Mouse (Mus musculus): ENCODE data around the gene Vmn1r111. TPM values are rescaled to one million over a fixed set of nuclear protein-coding genes. Genes with fewer than 3 reads are reported as not detected.
"Not testable (repeated sequence)": the region's sequence is repeated elsewhere in the genome, so short reads cannot be mapped to it uniquely, and the experiment has no call there.

The Vmn1r111 gene
- not detected in 2 replicates for polyA plus RNA-seq (2015; fragmentation: Nextera tagmentation; extraction: Ambion mirVana)

GRCm38 (mm10) chr7:20703116-20703515, at the start of gene Vmn1r111:
TSS of gene Vmn1r111 (minus strand) at chr7:20703216.
- H3K4me1 ChIP-seq (replicated peaks); H3K27me3 ChIP-seq; H3K9ac ChIP-seq; DNase-seq; ATAC-seq (ENCODE audit: low read depth); H3K4me3 ChIP-seq (replicated peaks); H3K36me3 ChIP-seq; H3K9me3 ChIP-seq (replicated peaks); H3K27ac ChIP-seq; H3K4me2 ChIP-seq: not testable (repeated sequence)
- no CpG with 5 or more reads among the region's 2 CpGs for WGBS (ENCODE audit: insufficient replicate concordance)

DNA sequence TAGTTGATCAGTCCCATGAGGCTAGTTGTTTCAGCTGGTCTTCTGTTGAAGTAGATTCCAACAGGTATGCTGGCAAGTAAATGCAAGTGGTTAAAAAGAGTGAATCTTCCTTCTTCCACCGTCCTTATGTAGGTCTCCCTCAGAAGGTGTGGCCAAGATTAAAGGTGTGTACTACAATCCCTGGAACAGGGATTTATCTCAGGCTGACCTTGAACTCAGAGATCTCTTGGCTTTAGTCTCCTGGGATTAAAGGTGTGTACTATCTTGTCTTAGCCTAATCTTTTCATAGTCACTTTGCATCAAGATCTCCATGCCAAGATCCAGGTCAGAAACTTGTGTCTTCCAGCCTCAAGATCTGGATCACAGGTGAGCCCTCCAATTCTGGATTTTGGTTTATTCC, 27.5 kb upstream of the Vmn1r111 start, which contains the start of gene Gm10668:
TSS of gene Gm10668 (minus strand) at position 101 of the 400 bp plus-strand sequence.
- not testable (repeated sequence) for H3K4me1 ChIP-seq (replicated peaks); H3K36me3 ChIP-seq; H3K4me2 ChIP-seq; H3K27me3 ChIP-seq; H3K9me3 ChIP-seq (replicated peaks); H3K4me3 ChIP-seq (replicated peaks); H3K9ac ChIP-seq; DNase-seq; H3K27ac ChIP-seq; ATAC-seq (ENCODE audit: low read depth)
- no CpG with 5 or more reads among the region's 1 CpGs for WGBS (ENCODE audit: insufficient replicate concordance)

- H3K27ac ChIP-seq; H3K9ac ChIP-seq; H3K4me1 ChIP-seq (replicated peaks); H3K27me3 ChIP-seq; H3K4me3 ChIP-seq (replicated peaks); ATAC-seq (ENCODE audit: low read depth); H3K4me2 ChIP-seq; DNase-seq; H3K9me3 ChIP-seq (replicated peaks); H3K36me3 ChIP-seq: not testable (repeated sequence)
- no CpG with 5 or more reads among the region's 3 CpGs for WGBS (ENCODE audit: insufficient replicate concordance)
Measured at GRCm38 (mm10) chr7:20668618-20669017, 34.4 kb downstream of the Vmn1r111 start, which contains the start of gene Vmn1r107. TSS of gene Vmn1r107 (plus strand) at chr7:20668918.

Other genes starting within 250 kb of the Vmn1r111 start
- gene Gm10670, start 228.3 kb downstream of the Vmn1r111 start, polyA plus RNA-seq (2015; fragmentation: Nextera tagmentation; extraction: Ambion mirVana) = not detected in 2 replicates
- gene Vmn1r103, start 192.7 kb downstream of the Vmn1r111 start, polyA plus RNA-seq (2015; fragmentation: Nextera tagmentation; extraction: Ambion mirVana) = not detected in 2 replicates
- gene Vmn1r104, start 169.4 kb downstream of the Vmn1r111 start, polyA plus RNA-seq (2015; fragmentation: Nextera tagmentation; extraction: Ambion mirVana) = not detected in 2 replicates
- not detected in 2 replicates for gene Gm5726, start 157.5 kb downstream of the Vmn1r111 start, polyA plus RNA-seq (2015; fragmentation: Nextera tagmentation; extraction: Ambion mirVana)
- not detected in 2 replicates for gene Gm4141, start 127.0 kb downstream of the Vmn1r111 start, polyA plus RNA-seq (2015; fragmentation: Nextera tagmentation; extraction: Ambion mirVana)
- gene Gm4513, start 104.2 kb downstream of the Vmn1r111 start, polyA plus RNA-seq (2015; fragmentation: Nextera tagmentation; extraction: Ambion mirVana) = not detected in 2 replicates
- gene Vmn1r107, start 34.3 kb downstream of the Vmn1r111 start, polyA plus RNA-seq (2015; fragmentation: Nextera tagmentation; extraction: Ambion mirVana) = not detected in 2 replicates
- not detected in 2 replicates for gene Gm10668, start 27.4 kb upstream of the Vmn1r111 start, polyA plus RNA-seq (2015; fragmentation: Nextera tagmentation; extraction: Ambion mirVana)
- gene Vmn1r112, start 68.0 kb upstream of the Vmn1r111 start, polyA plus RNA-seq (2015; fragmentation: Nextera tagmentation; extraction: Ambion mirVana) = not detected in 2 replicates
- gene Vmn1r113, start 84.1 kb upstream of the Vmn1r111 start, polyA plus RNA-seq (2015; fragmentation: Nextera tagmentation; extraction: Ambion mirVana) = not detected in 2 replicates
- not detected in 2 replicates for gene Vmn1r114, start 109.0 kb upstream of the Vmn1r111 start, polyA plus RNA-seq (2015; fragmentation: Nextera tagmentation; extraction: Ambion mirVana)
- not detected in 2 replicates for gene Vmn1r115, start 141.8 kb upstream of the Vmn1r111 start, polyA plus RNA-seq (2015; fragmentation: Nextera tagmentation; extraction: Ambion mirVana)
- not detected in 2 replicates for gene Vmn1r116, start 169.0 kb upstream of the Vmn1r111 start, polyA plus RNA-seq (2015; fragmentation: Nextera tagmentation; extraction: Ambion mirVana)
- gene Vmn1r117, start 180.9 kb upstream of the Vmn1r111 start, polyA plus RNA-seq (2015; fragmentation: Nextera tagmentation; extraction: Ambion mirVana) = not detected in 2 replicates
- not detected in 2 replicates for gene Vmn1r118, start 209.1 kb upstream of the Vmn1r111 start, polyA plus RNA-seq (2015; fragmentation: Nextera tagmentation; extraction: Ambion mirVana)

Measured in liver, embryonic 13.5 days (tissue).